Mouse (Mus musculus): Measurements from ENCODE around the gene Cela1. TPM values are rescaled to one million over a fixed set of nuclear protein-coding genes. Genes with fewer than 3 reads are reported as not detected.

The Cela1 gene
- polyA plus RNA-seq, 1 experiment from 2014 or later, result 11.8 TPM

Small RNA genes within 50 kb of the gene (microRNA-seq; reads per million reads assigned to microRNA genes)
- gene Mir6961, result not detected

Other genes with a start within 250 kb of the Cela1 start
- gene Letmd1, start 218.9 kb downstream of the Cela1 start, polyA plus RNA-seq (2015; fragmentation: Nextera tagmentation; extraction: Ambion mirVana), result 14.4 and 15.0 TPM in 2 replicates
- gene Csrnp2, start 192.4 kb downstream of the Cela1 start, polyA plus RNA-seq (2015; fragmentation: Nextera tagmentation; extraction: Ambion mirVana), result 1.1 and 1.3 TPM in 2 replicates
- 4.4 and 4.6 TPM in 2 replicates for gene Tfcp2, start 135.9 kb downstream of the Cela1 start, polyA plus RNA-seq (2015; fragmentation: Nextera tagmentation; extraction: Ambion mirVana)
- 0.10 and 0.23 TPM in 2 replicates for gene Pou6f1, start 87.9 kb downstream of the Cela1 start, polyA plus RNA-seq (2015; fragmentation: Nextera tagmentation; extraction: Ambion mirVana)
- 141 and 173 TPM in 2 replicates for gene Dazap2, start 72.6 kb downstream of the Cela1 start, polyA plus RNA-seq (2015; fragmentation: Nextera tagmentation; extraction: Ambion mirVana)
- gene Smagp, start 51.0 kb downstream of the Cela1 start, polyA plus RNA-seq (2015; fragmentation: Nextera tagmentation; extraction: Ambion mirVana), result 7.7 and 7.9 TPM in 2 replicates
- gene Bin2, start 18.4 kb downstream of the Cela1 start, polyA plus RNA-seq (2015; fragmentation: Nextera tagmentation; extraction: Ambion mirVana), result 19.7 and 25.7 TPM in 2 replicates
- gene Galnt6, start 41.5 kb upstream of the Cela1 start, polyA plus RNA-seq (2015; fragmentation: Nextera tagmentation; extraction: Ambion mirVana), result 1.1 and 1.3 TPM in 2 replicates
- 0.34 and 0.51 TPM in 2 replicates for gene Slc4a8, start 73.8 kb upstream of the Cela1 start, polyA plus RNA-seq (2015; fragmentation: Nextera tagmentation; extraction: Ambion mirVana)
- 0.10 and 0.27 TPM in 2 replicates for gene Scn8a, start 181.9 kb upstream of the Cela1 start, polyA plus RNA-seq (2015; fragmentation: Nextera tagmentation; extraction: Ambion mirVana)

Measured in liver, embryonic 13.5 days (tissue).